ENCODE assay signal across 8 mouse cellular contexts in genomic region chr11:77488771-77489581, GRCm38 (mm10). TPM values are rescaled to one million over a fixed set of nuclear protein-coding genes. Genes with fewer than 3 reads are reported as not detected.
DNase-seq lines count a peak whose midpoint lies in the region; ATAC-seq and TF ChIP-seq lines count a peak whose summit lies in the region.

No protein-coding gene starts in this region.

- TF ChIP-seq EP300 in CH12.LX (IDR thresholded peaks at IDR 0.05; ENCODE audit: low read length) = no peak

- no peaks in the 10 kb centered on the region for H3K9me3 ChIP-seq in CH12.LX (replicated peaks; ENCODE audit: low read length)
- no peaks in the 10 kb centered on the region for H3K9me3 ChIP-seq in embryonic facial prominence, embryonic 11.5 days (replicated peaks; ENCODE audit: control insufficient read depth, low read length)
- H3K9me3 ChIP-seq in intestine, postnatal 0 days (ENCODE audit: control insufficient read depth) = no peaks in the 10 kb centered on the region

- 3% methylated on average over 37 of the region's 55 CpGs for WGBS in embryonic facial prominence, embryonic 11.5 days
- WGBS in intestine, postnatal 0 days = 5% methylated on average over 51 of the region's 55 CpGs

- H3K27ac ChIP-seq in CH12.LX (ENCODE audit: insufficient read depth, low read depth) = no peak overlapping the region
- peak overlapping the region; percentile 52 for H3K27ac ChIP-seq in embryonic facial prominence, embryonic 11.5 days (replicated peaks; ENCODE audit: low read depth, low read length)
- H3K27ac ChIP-seq in intestine, postnatal 0 days (ENCODE audit: low read depth, low read length) = no peak overlapping the region

- H3K79me2 ChIP-seq in CH12.LX (replicated peaks; ENCODE audit: control insufficient read depth, extremely low read depth, insufficient read depth, poor library complexity, severe bottlenecking) = peaks cover 7% of the 10 kb centered on the region
- peaks cover 53% of the 10 kb centered on the region for H3K79me2 ChIP-seq in myocyte (ENCODE audit: control insufficient read depth, insufficient read depth)

- in situ Hi-C loops in CH12.LX (cut with MboI; ENCODE audit: low pct_ligation_motif_present, low pct_unique_long_range_greater_than_20kb, low sequenced_read_pairs) = no loop called here

- peak overlapping the region; percentile 53 for H3ac ChIP-seq in myocyte (ENCODE audit: control insufficient read depth, insufficient read length)

- H3K27me3 ChIP-seq in CH12.LX (replicated peaks) (peaks cover 48% of the 10 kb centered on the region), myocyte (ENCODE audit: control insufficient read depth, insufficient read depth, insufficient read length) (no peaks in the 10 kb centered on the region)
- H3K27me3 ChIP-seq in embryonic facial prominence, embryonic 11.5 days (ENCODE audit: control insufficient read depth, insufficient read depth, low read length) = no peaks in the 10 kb centered on the region
- no peaks in the 10 kb centered on the region for H3K27me3 ChIP-seq in intestine, postnatal 0 days (replicated peaks; ENCODE audit: control insufficient read depth, insufficient read depth, low read length)

- ATAC-seq in embryonic facial prominence, embryonic 11.5 days (replicated peaks; ENCODE audit: insufficient number of reproducible peaks, low FRiP score, low TSS enrichment, low read depth) = no peak
- ATAC-seq in intestine, postnatal 0 days = no peak
- ATAC-seq in granulocyte monocyte progenitor cell, adult 5-6 weeks (replicated peaks; ENCODE audit: poor library complexity, severe bottlenecking) = no peak

- DNase-seq in gastrocnemius, postnatal 25 days = peak; percentile 16
- no peak for DNase-seq in gastrocnemius, postnatal 10 days
- no peak for DNase-seq in CH12.LX (ENCODE audit: extremely low read depth)
- DNase-seq in embryonic facial prominence, embryonic 11.5 days (ENCODE audit: low spot score) = peak; percentile 58
- DNase-seq in frontal cortex, postnatal 36 days (ENCODE audit: low spot score in 2 of 2) = no peak

- no peaks in the 10 kb centered on the region for H3K36me3 ChIP-seq in CH12.LX (replicated peaks in 1 of 2; ENCODE audit: control insufficient read depth in 1 of 2, insufficient read depth in 1 of 2, low read length in 1 of 2)
- H3K36me3 ChIP-seq in embryonic facial prominence, embryonic 11.5 days (replicated peaks; ENCODE audit: control insufficient read depth, insufficient read depth, low read depth, low read length) = no peaks in the 10 kb centered on the region
- no peaks in the 10 kb centered on the region for H3K36me3 ChIP-seq in intestine, postnatal 0 days (ENCODE audit: control insufficient read depth, insufficient read depth)
- no peaks in the 10 kb centered on the region for H3K36me3 ChIP-seq in myocyte (ENCODE audit: control insufficient read depth, insufficient read depth)

- H3K4me3 ChIP-seq in CH12.LX (replicated peaks in 1 of 3; ENCODE audit: low read depth in 2 of 3, low read length in 2 of 3, poor library complexity in 1 of 3) (peak overlapping the region; percentile 15 to 62 (median 53)), myocyte (peak overlapping the region; percentile 57)
- H3K4me3 ChIP-seq in embryonic facial prominence, embryonic 11.5 days (ENCODE audit: low read depth, low read length) = peak overlapping the region; percentile 87
- peak overlapping the region; percentile 77 for H3K4me3 ChIP-seq in intestine, postnatal 0 days (ENCODE audit: low read depth, low read length)

- peaks cover 6 to 29% of the 10 kb centered on the region in 2 experiments; a peak in 3 of 4 replicates for H3K4me1 ChIP-seq in CH12.LX (ENCODE audit: control insufficient read depth in 1 of 2, insufficient read depth in 2 of 2)
- H3K4me1 ChIP-seq in embryonic facial prominence, embryonic 11.5 days (ENCODE audit: control insufficient read depth, insufficient read depth, low read length) = peaks cover 3% of the 10 kb centered on the region; the same call in 1 of the 2 replicates
- H3K4me1 ChIP-seq in intestine, postnatal 0 days (replicated peaks; ENCODE audit: control insufficient read depth, insufficient read depth, low read length) = peaks cover 8% of the 10 kb centered on the region; the same call in 1 of the 2 replicates

- no peak for TF ChIP-seq CTCF in CH12.LX (conservative IDR thresholded peaks at IDR 0.05 in 1 of 2, IDR thresholded peaks at IDR 0.05 in 1 of 2; ENCODE audit: low read depth in 2 of 2, low read length in 2 of 2)
- no peak for TF ChIP-seq CTCF in intestine, postnatal 0 days (IDR thresholded peaks at IDR 0.05; ENCODE audit: low read depth)

- dilution Hi-C loops in CH12.LX (cut with MboI; ENCODE audit: extremely low pct_ligation_motif_present, extremely low pct_unique_long_range_greater_than_20kb, low sequenced_read_pairs) = no loop called here

- TF ChIP-seq RAD21 in CH12.LX (IDR thresholded peaks at IDR 0.05; ENCODE audit: low read depth, low read length) = no peak

- H3K9ac ChIP-seq in CH12.LX (ENCODE audit: insufficient read depth, low read depth) = peak overlapping the region; percentile 31
- peak overlapping the region; percentile 92 for H3K9ac ChIP-seq in embryonic facial prominence, embryonic 11.5 days (replicated peaks; ENCODE audit: low read length)
- peak overlapping the region; percentile 50 for H3K9ac ChIP-seq in intestine, postnatal 0 days (ENCODE audit: low read depth, low read length)

- H3K4me2 ChIP-seq in CH12.LX (ENCODE audit: insufficient read depth, low read depth, poor library complexity, severe bottlenecking) (peak overlapping the region; percentile 83), myocyte (ENCODE audit: low read depth) (peak overlapping the region; percentile 93)
- peak overlapping the region; percentile 89 for H3K4me2 ChIP-seq in embryonic facial prominence, embryonic 11.5 days (ENCODE audit: low read depth, low read length)
- H3K4me2 ChIP-seq in intestine, postnatal 0 days (replicated peaks; ENCODE audit: low read depth) = peak overlapping the region; percentile 99

- TF ChIP-seq POLR2A in CH12.LX (IDR thresholded peaks at IDR 0.05; ENCODE audit: low read depth, low read length) = no peak
- TF ChIP-seq POLR2A in myocyte (IDR thresholded peaks at IDR 0.05; ENCODE audit: insufficient read length, low read depth) = peak; percentile 20

RNA-seq across cellular contexts. Expression of gene Ankrd13b, which starts 0.5 kb away (rescaled TPM):
- total RNA-seq in gastrocnemius, postnatal 25 days (2021) = 1 to 10 TPM; 7.4 to 7.8 TPM
- total RNA-seq in gastrocnemius, postnatal 10 days (2021) = 1 to 10 TPM; 7.2 to 9.3 TPM
- total RNA-seq in CH12.LX (2012; rRNA removed) (1.7 and 1.9 TPM in 2 replicates), CH12.LX (2014; rRNA removed) (0.53 and 0.55 TPM in 2 replicates)
- polyA plus RNA-seq in CH12.LX (2012; ENCODE audit: insufficient read length, low read depth) (2.7 and 2.8 TPM in 2 replicates), myocyte (2012; fragmentation: generic; extraction: Trizol) (46.0 TPM)
- 7.9 and 8.5 TPM in 2 replicates for polyA plus RNA-seq in embryonic facial prominence, embryonic 11.5 days (2014; fragmentation: Nextera tagmentation; extraction: Ambion mirVana)
- 2.1 TPM in 2 replicates for polyA plus RNA-seq in intestine, postnatal 0 days (2015; fragmentation: Nextera tagmentation; extraction: Ambion mirVana)
- total RNA-seq in granulocyte monocyte progenitor cell, adult 5-6 weeks (2014; fragmentation: Nextera tagmentation) = 14.9 and 20.0 TPM in 2 replicates
- total RNA-seq in granulocyte monocyte progenitor cell, adult 5-6 weeks (2017) = 3.1 and 4.8 TPM in 2 replicates

RNA-seq across cellular contexts. Expression of gene Git1, which starts 4.4 kb away (rescaled TPM):
- total RNA-seq in gastrocnemius, postnatal 25 days (2021) = 10 to 100 TPM; 24.1 to 24.6 TPM
- 10 to 100 TPM; 31.5 to 39.9 TPM for total RNA-seq in gastrocnemius, postnatal 10 days (2021)
- 28.9 and 30.8 TPM in 2 replicates for total RNA-seq in CH12.LX (2012; rRNA removed)
- total RNA-seq in CH12.LX (2014; rRNA removed) = 8.0 and 8.8 TPM in 2 replicates
- polyA plus RNA-seq in CH12.LX (2012; ENCODE audit: insufficient read length, low read depth) = 53.3 and 57.8 TPM in 2 replicates
- polyA plus RNA-seq in embryonic facial prominence, embryonic 11.5 days (2014; fragmentation: Nextera tagmentation; extraction: Ambion mirVana) = 11.9 and 12.4 TPM in 2 replicates
- polyA plus RNA-seq in intestine, postnatal 0 days (2015; fragmentation: Nextera tagmentation; extraction: Ambion mirVana) = 21.2 and 21.9 TPM in 2 replicates
- polyA plus RNA-seq in myocyte (2012; fragmentation: generic; extraction: Trizol) = 53.9 TPM
- 33.6 and 47.7 TPM in 2 replicates for total RNA-seq in granulocyte monocyte progenitor cell, adult 5-6 weeks (2014; fragmentation: Nextera tagmentation)
- 10.3 and 16.4 TPM in 2 replicates for total RNA-seq in granulocyte monocyte progenitor cell, adult 5-6 weeks (2017)

RNA-seq across cellular contexts. Expression of gene Abhd15, which starts 25.9 kb away (rescaled TPM):
- total RNA-seq in gastrocnemius, postnatal 25 days (2021) = 1 to 10 TPM in 1 of 2 experiments, under 1 TPM in 1; 0.26 to 2.1 TPM
- total RNA-seq in gastrocnemius, postnatal 10 days (2021) = under 1 TPM; 0.70 to 0.81 TPM
- total RNA-seq in CH12.LX (2012; rRNA removed) = 0.38 and 0.63 TPM in 2 replicates
- total RNA-seq in CH12.LX (2014; rRNA removed) = 0.08 and 0.11 TPM in 2 replicates
- polyA plus RNA-seq in CH12.LX (2012; ENCODE audit: insufficient read length, low read depth) = 0.23 and 0.38 TPM in 2 replicates
- polyA plus RNA-seq in embryonic facial prominence, embryonic 11.5 days (2014; fragmentation: Nextera tagmentation; extraction: Ambion mirVana) = 1.9 and 2.8 TPM in 2 replicates
- polyA plus RNA-seq in intestine, postnatal 0 days (2015; fragmentation: Nextera tagmentation; extraction: Ambion mirVana) = 2.2 and 3.3 TPM in 2 replicates
- 1.4 TPM for polyA plus RNA-seq in myocyte (2012; fragmentation: generic; extraction: Trizol)
- total RNA-seq in granulocyte monocyte progenitor cell, adult 5-6 weeks (2014; fragmentation: Nextera tagmentation) = 3.4 and 9.6 TPM in 2 replicates
- 2.6 and 3.6 TPM in 2 replicates for total RNA-seq in granulocyte monocyte progenitor cell, adult 5-6 weeks (2017)

RNA-seq across cellular contexts. Expression of gene Coro6, which starts 26.8 kb away (rescaled TPM):
- total RNA-seq in gastrocnemius, postnatal 25 days (2021) = 100 to 1,000 TPM; 146 to 148 TPM
- 10 to 100 TPM; 61.7 to 67.7 TPM for total RNA-seq in gastrocnemius, postnatal 10 days (2021)
- total RNA-seq in CH12.LX (2012; rRNA removed) = 0.25 TPM in 1 of 2 replicates, not detected in the other
- total RNA-seq in CH12.LX (2014; rRNA removed) = not detected in 2 replicates
- 0.37 and 0.39 TPM in 2 replicates for polyA plus RNA-seq in CH12.LX (2012; ENCODE audit: insufficient read length, low read depth)
- 0.25 and 0.43 TPM in 2 replicates for polyA plus RNA-seq in embryonic facial prominence, embryonic 11.5 days (2014; fragmentation: Nextera tagmentation; extraction: Ambion mirVana)
- polyA plus RNA-seq in intestine, postnatal 0 days (2015; fragmentation: Nextera tagmentation; extraction: Ambion mirVana) = 0.18 TPM in 2 replicates
- polyA plus RNA-seq in myocyte (2012; fragmentation: generic; extraction: Trizol) = 50.6 TPM
- total RNA-seq in granulocyte monocyte progenitor cell, adult 5-6 weeks (2014; fragmentation: Nextera tagmentation) = not detected in 2 replicates
- not detected in 2 replicates for total RNA-seq in granulocyte monocyte progenitor cell, adult 5-6 weeks (2017)

RNA-seq across cellular contexts. Expression of gene Trp53i13, which starts 26.8 kb away (rescaled TPM):
- total RNA-seq in gastrocnemius, postnatal 25 days (2021) = 1 to 10 TPM; 3.6 to 3.7 TPM
- 10 to 100 TPM in 1 of 2 experiments, 1 to 10 TPM in 1; 7.7 to 10.0 TPM for total RNA-seq in gastrocnemius, postnatal 10 days (2021)
- total RNA-seq in CH12.LX (2012; rRNA removed) = 11.1 and 12.8 TPM in 2 replicates
- 6.4 and 6.7 TPM in 2 replicates for total RNA-seq in CH12.LX (2014; rRNA removed)
- 12.6 and 14.9 TPM in 2 replicates for polyA plus RNA-seq in CH12.LX (2012; ENCODE audit: insufficient read length, low read depth)
- polyA plus RNA-seq in embryonic facial prominence, embryonic 11.5 days (2014; fragmentation: Nextera tagmentation; extraction: Ambion mirVana) = 31.0 and 35.5 TPM in 2 replicates
- 20.2 and 22.9 TPM in 2 replicates for polyA plus RNA-seq in intestine, postnatal 0 days (2015; fragmentation: Nextera tagmentation; extraction: Ambion mirVana)
- 23.7 TPM for polyA plus RNA-seq in myocyte (2012; fragmentation: generic; extraction: Trizol)
- 2.5 and 3.3 TPM in 2 replicates for total RNA-seq in granulocyte monocyte progenitor cell, adult 5-6 weeks (2014; fragmentation: Nextera tagmentation)
- 1.8 and 2.8 TPM in 2 replicates for total RNA-seq in granulocyte monocyte progenitor cell, adult 5-6 weeks (2017)

Comparison
In these comparisons a context has a peak if more than half of its experiments do, and no peak if none do; other contexts are left out.
1. DNase-seq: peak in gastrocnemius, postnatal 25 days (single experiment) and embryonic facial prominence, embryonic 11.5 days (single experiment); none in gastrocnemius, postnatal 10 days (single experiment), CH12.LX (single experiment) and frontal cortex, postnatal 36 days (0 of 2).
2. H3K9ac ChIP-seq: peak in every context shown above with its lines; median percentile 92 in embryonic facial prominence, embryonic 11.5 days; 50 in intestine, postnatal 0 days; 31 in CH12.LX.
3. Peak in every context shown above with its lines, with median percentiles within 50 percentile points of each other: H3K4me2 ChIP-seq and H3K4me3 ChIP-seq.